Mouse (Mus musculus) urinary bladder, postnatal 36 days (tissue): ENCODE measurements around the gene Gm37419.

Source experiments
- DNase-seq, 2 experiments: peaks; one replicate each; pipeline ENCODE4 v3.0.0; 2022; ENCODE audit warnings: low spot score in 2 of 2, mixed read lengths in 1 of 2

Gm37419 gene

GRCm38 (mm10) chr16:23993351-23994321, 5.4 kb downstream of the Gm37419 start:
- no peak for DNase-seq

GRCm38 (mm10) chr16:23996342-23996741, 8.1 kb downstream of the Gm37419 start:
- no peak for DNase-seq

- no peak for DNase-seq
Observed at GRCm38 (mm10) chr16:23997228-23997627, 8.9 kb downstream of the Gm37419 start.

GRCm38 (mm10) chr16:23997912-23998311, 9.6 kb downstream of the Gm37419 start:
- DNase-seq = no peak

GRCm38 (mm10) chr16:24005928-24006327, 17.6 kb downstream of the Gm37419 start:
- DNase-seq = no peak

GRCm38 (mm10) chr16:24009891-24010290, 21.6 kb downstream of the Gm37419 start:
- no peak for DNase-seq

GRCm38 (mm10) chr16:24011306-24011705, 23.0 kb downstream of the Gm37419 start:
- no peak for DNase-seq

- no peak for DNase-seq
Observed at GRCm38 (mm10) chr16:24012066-24012465, 23.8 kb downstream of the Gm37419 start.

- no peak for DNase-seq
Observed at GRCm38 (mm10) chr16:24014378-24014777, 26.1 kb downstream of the Gm37419 start.

- no peak for DNase-seq
Observed at GRCm38 (mm10) chr16:24016273-24016672, 28.0 kb downstream of the Gm37419 start.

- DNase-seq = no peak
Observed at GRCm38 (mm10) chr16:24016742-24017141, 28.5 kb downstream of the Gm37419 start.

- DNase-seq = no peak
Observed at GRCm38 (mm10) chr16:24021722-24022121, 33.4 kb downstream of the Gm37419 start.

- DNase-seq = no peak
Observed at GRCm38 (mm10) chr16:24022605-24023004, 34.3 kb downstream of the Gm37419 start.

GRCm38 (mm10) chr16:24025442-24025841, 37.2 kb downstream of the Gm37419 start:
- no peak for DNase-seq

- no peak for DNase-seq
Observed at GRCm38 (mm10) chr16:24029965-24030672, 41.8 kb downstream of the Gm37419 start.

- no peak for DNase-seq
Observed at GRCm38 (mm10) chr16:24033259-24033658, 45.0 kb downstream of the Gm37419 start.

- DNase-seq = no peak
Observed at GRCm38 (mm10) chr16:24034450-24034849, 46.2 kb downstream of the Gm37419 start.

GRCm38 (mm10) chr16:24035767-24036166, 47.5 kb downstream of the Gm37419 start:
- no peak for DNase-seq

GRCm38 (mm10) chr16:24036398-24036797, 48.1 kb downstream of the Gm37419 start:
- no peak for DNase-seq
